Mouse (Mus musculus): ENCODE results near the gene Gm20388. TPM values are rescaled to one million over a fixed set of nuclear protein-coding genes. Genes with fewer than 3 reads are reported as not detected.

Gene Gm20388
- polyA plus RNA-seq, 1 experiment from 2014 or later = 5.3 TPM

- Histone ChIP-seq H3K27ac (ENCODE audit: low read depth, low read length) (no peak overlapping the region), H3K9ac (ENCODE audit: low read depth, low read length) (no peak overlapping the region), H3K9me3 (ENCODE audit: control insufficient read depth, low read length) (0 out of 2 replicates have a peak, but pooled peaks cover 2% of the 10 kb centered on the region), H3K27me3 (replicated peaks; ENCODE audit: control insufficient read depth, insufficient read depth, low read length) (peaks cover 29% of the 10 kb centered on the region), H3K4me1 (replicated peaks; ENCODE audit: control insufficient read depth, insufficient read depth, low read length) (no peaks in the 10 kb centered on the region), H3K36me3 (ENCODE audit: control insufficient read depth, insufficient read depth, low read length) (no peaks in the 10 kb centered on the region), H3K4me3 (ENCODE audit: low read depth, low read length) (no peak overlapping the region), H3K4me2 (no peak overlapping the region)
- 31% methylated on average over 3 of the region's 3 CpGs for WGBS
- no peak for DNase-seq (ENCODE audit: low spot score)
- no peak for ATAC-seq (replicated peaks; ENCODE audit: low FRiP score)
Observed at GRCm38 (mm10) chr8:121750512-121750911, 1839.9 kb downstream of the Gm20388 start.

DNA sequence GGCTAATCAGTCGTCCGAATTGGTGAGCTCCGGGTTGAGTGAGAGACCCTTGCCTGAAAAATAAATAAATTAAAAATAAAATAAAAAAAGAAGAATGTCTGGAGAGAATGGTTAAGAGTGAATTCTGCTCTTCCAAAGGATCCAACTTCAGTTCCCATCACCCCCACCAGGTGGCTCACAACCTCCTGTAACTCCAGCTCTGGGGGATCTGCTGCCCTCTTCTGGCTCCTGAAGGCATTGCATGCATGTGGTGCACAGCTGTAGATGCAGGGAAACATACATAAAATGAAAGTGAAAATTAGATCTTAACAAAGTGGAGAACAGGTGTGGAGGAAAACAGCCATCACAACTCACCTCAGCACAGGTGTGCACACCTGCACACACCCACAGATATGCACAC lies 1840.8 kb downstream of the Gm20388 start:
- Histone ChIP-seq H3K27me3 (replicated peaks; ENCODE audit: control insufficient read depth, insufficient read depth, low read length) (peaks cover 29% of the 10 kb centered on the region), H3K4me2 (no peak overlapping the region), H3K9me3 (ENCODE audit: control insufficient read depth, low read length) (0 out of 2 replicates have a peak, but pooled peaks cover 2% of the 10 kb centered on the region), H3K4me1 (replicated peaks; ENCODE audit: control insufficient read depth, insufficient read depth, low read length) (no peaks in the 10 kb centered on the region), H3K4me3 (ENCODE audit: low read depth, low read length) (no peak overlapping the region), H3K27ac (ENCODE audit: low read depth, low read length) (no peak overlapping the region), H3K9ac (ENCODE audit: low read depth, low read length) (no peak overlapping the region), H3K36me3 (ENCODE audit: control insufficient read depth, insufficient read depth, low read length) (no peaks in the 10 kb centered on the region)
- WGBS = 11% methylated on average over 3 of the region's 3 CpGs
- DNase-seq (ENCODE audit: low spot score) = peak; percentile 68
- ATAC-seq (replicated peaks; ENCODE audit: low FRiP score) = no peak

DNA sequence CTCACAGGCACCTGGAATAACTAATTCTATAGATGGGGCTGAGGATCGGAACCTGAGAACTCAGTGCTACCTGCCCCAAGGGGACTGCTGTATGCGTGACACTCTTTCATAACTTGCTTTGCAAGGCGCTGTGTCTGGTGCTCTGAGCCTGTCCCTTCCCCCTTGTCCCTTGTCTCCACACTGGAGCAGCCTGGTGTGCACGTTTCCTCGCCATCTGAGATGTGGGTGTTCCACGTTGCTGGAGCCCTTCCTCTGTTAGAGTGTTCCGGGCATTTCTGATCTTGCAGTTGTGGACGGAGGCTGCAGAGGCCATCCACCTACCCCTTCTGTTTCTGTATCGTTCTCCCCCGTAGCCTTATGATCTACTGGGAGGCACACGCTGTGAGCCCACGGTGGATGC lies 1847.8 kb downstream of the Gm20388 start:
- WGBS = 61% methylated on average over 12 of the region's 12 CpGs
- Histone ChIP-seq H3K4me1 (replicated peaks; ENCODE audit: control insufficient read depth, insufficient read depth, low read length) (no peaks in the 10 kb centered on the region), H3K27ac (ENCODE audit: low read depth, low read length) (no peak overlapping the region), H3K36me3 (ENCODE audit: control insufficient read depth, insufficient read depth, low read length) (no peaks in the 10 kb centered on the region), H3K9me3 (ENCODE audit: control insufficient read depth, low read length) (no peaks in the 10 kb centered on the region), H3K27me3 (replicated peaks; ENCODE audit: control insufficient read depth, insufficient read depth, low read length) (peaks cover 15% of the 10 kb centered on the region), H3K4me2 (no peak overlapping the region), H3K9ac (ENCODE audit: low read depth, low read length) (no peak overlapping the region), H3K4me3 (ENCODE audit: low read depth, low read length) (no peak overlapping the region)
- DNase-seq (ENCODE audit: low spot score) (no peak), ATAC-seq (replicated peaks; ENCODE audit: low FRiP score) (no peak)

DNA sequence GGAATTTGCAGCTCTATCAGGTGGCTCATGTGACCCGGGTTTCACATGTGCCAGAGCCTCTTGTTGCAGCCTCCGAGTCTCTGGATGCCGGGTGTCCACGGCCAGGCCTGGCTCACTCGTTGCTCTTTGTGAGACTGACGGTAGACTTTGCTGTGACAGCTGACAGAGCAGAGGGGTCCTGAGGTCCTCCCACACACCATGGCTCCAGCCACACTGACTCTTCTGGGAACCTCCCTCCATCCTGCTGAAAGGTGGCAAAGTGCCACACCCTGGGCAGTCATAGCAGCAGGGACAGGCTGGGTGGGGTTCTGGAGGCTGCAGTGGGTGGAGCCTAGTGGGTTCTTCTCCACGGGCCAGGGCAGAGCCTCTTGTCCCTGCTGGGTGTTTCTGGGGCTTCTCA lies 1849.8 kb downstream of the Gm20388 start:
- H3K4me2 ChIP-seq = no peak overlapping the region
- 73% methylated on average over 7 of the region's 7 CpGs for WGBS
- no peak overlapping the region for H3K4me3 ChIP-seq (ENCODE audit: low read depth, low read length)
- H3K9me3 ChIP-seq (ENCODE audit: control insufficient read depth, low read length) = no peaks in the 10 kb centered on the region
- H3K9ac ChIP-seq (ENCODE audit: low read depth, low read length) = no peak overlapping the region
- no peaks in the 10 kb centered on the region for H3K36me3 ChIP-seq (ENCODE audit: control insufficient read depth, insufficient read depth, low read length)
- no peaks in the 10 kb centered on the region for H3K4me1 ChIP-seq (replicated peaks; ENCODE audit: control insufficient read depth, insufficient read depth, low read length)
- H3K27me3 ChIP-seq (replicated peaks; ENCODE audit: control insufficient read depth, insufficient read depth, low read length) = no peaks in the 10 kb centered on the region
- DNase-seq (ENCODE audit: low spot score) (no peak), ATAC-seq (replicated peaks; ENCODE audit: low FRiP score) (no peak)
- H3K27ac ChIP-seq (ENCODE audit: low read depth, low read length) = no peak overlapping the region

- DNase-seq (ENCODE audit: low spot score) = peak; percentile 64
- Histone ChIP-seq H3K27me3 (replicated peaks; ENCODE audit: control insufficient read depth, insufficient read depth, low read length) (no peaks in the 10 kb centered on the region), H3K27ac (ENCODE audit: low read depth, low read length) (no peak overlapping the region), H3K4me3 (ENCODE audit: low read depth, low read length) (no peak overlapping the region), H3K9me3 (ENCODE audit: control insufficient read depth, low read length) (no peaks in the 10 kb centered on the region), H3K4me1 (replicated peaks; ENCODE audit: control insufficient read depth, insufficient read depth, low read length) (no peaks in the 10 kb centered on the region), H3K36me3 (ENCODE audit: control insufficient read depth, insufficient read depth, low read length) (no peaks in the 10 kb centered on the region), H3K9ac (ENCODE audit: low read depth, low read length) (no peak overlapping the region), H3K4me2 (no peak overlapping the region)
- no peak for ATAC-seq (replicated peaks; ENCODE audit: low FRiP score)
- WGBS = 20% methylated on average over 10 of the region's 10 CpGs
Observed at GRCm38 (mm10) chr8:121761480-121761879, 1850.8 kb downstream of the Gm20388 start.

DNA sequence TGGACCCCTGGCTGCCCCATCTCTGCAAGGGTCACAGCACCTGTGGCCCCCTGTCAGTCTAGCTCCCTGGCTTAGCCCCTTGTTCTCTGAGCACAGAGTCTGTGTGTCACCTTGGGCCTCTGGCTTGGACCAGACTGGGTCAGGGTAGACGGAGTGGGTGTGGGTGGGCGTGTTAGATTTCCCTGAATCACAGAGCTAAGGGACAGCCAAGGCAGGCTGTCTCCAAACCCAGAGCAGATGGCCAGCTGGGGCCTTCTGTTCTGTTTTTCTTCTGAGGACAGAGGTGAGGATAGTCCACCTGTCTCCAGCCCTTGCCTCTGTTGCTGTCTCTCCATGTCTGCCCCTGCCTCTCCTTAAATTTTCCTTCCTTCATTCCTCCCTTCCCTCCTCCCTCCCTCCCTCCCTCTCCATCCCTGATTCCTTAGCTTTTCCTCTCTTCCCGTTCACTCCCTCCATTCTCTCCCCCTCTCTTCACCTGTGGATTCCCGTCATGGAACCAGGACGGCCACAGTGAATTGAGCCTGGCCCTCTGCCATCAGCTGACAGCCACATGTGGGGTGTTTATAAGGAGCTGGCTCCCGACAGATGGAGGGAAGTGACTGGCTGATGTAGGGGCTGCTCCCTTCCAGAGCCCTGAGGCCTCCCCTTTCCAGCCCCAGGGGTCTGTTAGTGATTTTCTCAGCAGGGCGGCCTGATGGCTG lies 1852.5 kb downstream of the Gm20388 start:
- H3K27me3 ChIP-seq (replicated peaks; ENCODE audit: control insufficient read depth, insufficient read depth, low read length) = no peaks in the 10 kb centered on the region
- ATAC-seq (replicated peaks; ENCODE audit: low FRiP score) (no peak), DNase-seq (ENCODE audit: low spot score) (no peak)
- no peaks in the 10 kb centered on the region for H3K36me3 ChIP-seq (ENCODE audit: control insufficient read depth, insufficient read depth, low read length)
- no peaks in the 10 kb centered on the region for H3K4me1 ChIP-seq (replicated peaks; ENCODE audit: control insufficient read depth, insufficient read depth, low read length)
- no peak overlapping the region for H3K27ac ChIP-seq (ENCODE audit: low read depth, low read length)
- no peak overlapping the region for H3K9ac ChIP-seq (ENCODE audit: low read depth, low read length)
- no peaks in the 10 kb centered on the region for H3K9me3 ChIP-seq (ENCODE audit: control insufficient read depth, low read length)
- WGBS = 58% methylated on average over 7 of the region's 7 CpGs
- no peak overlapping the region for H3K4me2 ChIP-seq
- no peak overlapping the region for H3K4me3 ChIP-seq (ENCODE audit: low read depth, low read length)

GRCm38 (mm10) chr8:121763700-121764013 lies 1853.0 kb downstream of the Gm20388 start:
- Histone ChIP-seq H3K9me3 (ENCODE audit: control insufficient read depth, low read length) (no peaks in the 10 kb centered on the region), H3K4me2 (no peak overlapping the region), H3K27ac (ENCODE audit: low read depth, low read length) (no peak overlapping the region), H3K9ac (ENCODE audit: low read depth, low read length) (no peak overlapping the region), H3K36me3 (ENCODE audit: control insufficient read depth, insufficient read depth, low read length) (no peaks in the 10 kb centered on the region), H3K4me3 (ENCODE audit: low read depth, low read length) (no peak overlapping the region), H3K4me1 (replicated peaks; ENCODE audit: control insufficient read depth, insufficient read depth, low read length) (no peaks in the 10 kb centered on the region), H3K27me3 (replicated peaks; ENCODE audit: control insufficient read depth, insufficient read depth, low read length) (no peaks in the 10 kb centered on the region)
- WGBS = 64% methylated on average over 9 of the region's 9 CpGs
- ATAC-seq (replicated peaks; ENCODE audit: low FRiP score) (no peak), DNase-seq (ENCODE audit: low spot score) (no peak)

DNA sequence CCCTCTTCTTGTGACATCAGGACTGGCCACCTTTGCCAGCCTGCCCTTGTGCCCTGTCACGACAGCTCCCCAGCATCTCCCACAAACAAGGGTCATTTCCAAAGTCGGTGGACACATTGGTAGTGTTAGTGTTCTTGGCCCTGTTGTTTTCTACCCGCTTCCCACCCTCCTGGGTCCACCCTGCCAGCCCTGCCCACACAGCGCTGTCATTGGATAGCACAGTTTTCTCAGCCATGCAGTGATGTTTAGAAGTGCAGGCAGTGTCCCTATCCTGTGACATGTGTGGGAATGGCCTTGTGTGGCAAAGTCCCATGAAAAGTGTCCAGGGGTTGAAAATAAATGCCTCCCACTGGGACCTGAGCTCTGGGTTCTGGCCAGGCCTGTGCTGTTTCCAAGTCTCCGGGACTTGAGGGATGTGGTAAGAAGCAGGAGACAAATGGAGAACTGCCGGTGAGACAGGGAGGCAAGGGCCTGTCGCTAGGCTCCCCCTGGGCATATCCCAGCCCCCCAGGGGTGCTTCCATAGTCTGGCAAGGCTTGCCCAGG lies 1855.0 kb downstream of the Gm20388 start:
- no peaks in the 10 kb centered on the region for H3K27me3 ChIP-seq (replicated peaks; ENCODE audit: control insufficient read depth, insufficient read depth, low read length)
- H3K9me3 ChIP-seq (ENCODE audit: control insufficient read depth, low read length) = no peaks in the 10 kb centered on the region
- H3K4me1 ChIP-seq (replicated peaks; ENCODE audit: control insufficient read depth, insufficient read depth, low read length) = no peaks in the 10 kb centered on the region
- no peaks in the 10 kb centered on the region for H3K36me3 ChIP-seq (ENCODE audit: control insufficient read depth, insufficient read depth, low read length)
- H3K9ac ChIP-seq (ENCODE audit: low read depth, low read length) = no peak overlapping the region
- ATAC-seq (replicated peaks; ENCODE audit: low FRiP score) = no peak
- no peak for DNase-seq (ENCODE audit: low spot score)
- H3K27ac ChIP-seq (ENCODE audit: low read depth, low read length) = no peak overlapping the region
- no peak overlapping the region for H3K4me2 ChIP-seq
- no peak overlapping the region for H3K4me3 ChIP-seq (ENCODE audit: low read depth, low read length)
- 71% methylated on average over 7 of the region's 7 CpGs for WGBS

GRCm38 (mm10) chr8:121769095-121769494 lies 1858.5 kb downstream of the Gm20388 start:
- no peak overlapping the region for H3K4me3 ChIP-seq (ENCODE audit: low read depth, low read length)

More at GRCm38 (mm10) chr8:121769095-121769494, 1858.5 kb downstream of the Gm20388 start:
- Histone ChIP-seq H3K4me1 (replicated peaks; ENCODE audit: control insufficient read depth, insufficient read depth, low read length) (no peaks in the 10 kb centered on the region), H3K9ac (ENCODE audit: low read depth, low read length) (no peak overlapping the region), H3K27me3 (replicated peaks; ENCODE audit: control insufficient read depth, insufficient read depth, low read length) (0 out of 2 replicates have a peak, but pooled peaks cover 3% of the 10 kb centered on the region), H3K27ac (ENCODE audit: low read depth, low read length) (no peak overlapping the region), H3K9me3 (ENCODE audit: control insufficient read depth, low read length) (no peaks in the 10 kb centered on the region), H3K4me2 (no peak overlapping the region), H3K36me3 (ENCODE audit: control insufficient read depth, insufficient read depth, low read length) (no peaks in the 10 kb centered on the region)
- ATAC-seq (replicated peaks; ENCODE audit: low FRiP score) (no peak), DNase-seq (ENCODE audit: low spot score) (no peak)
- 58% methylated on average over 3 of the region's 3 CpGs for WGBS
